Mouse (Mus musculus): ENCODE measurements around the gene Nipa1.

DNA sequence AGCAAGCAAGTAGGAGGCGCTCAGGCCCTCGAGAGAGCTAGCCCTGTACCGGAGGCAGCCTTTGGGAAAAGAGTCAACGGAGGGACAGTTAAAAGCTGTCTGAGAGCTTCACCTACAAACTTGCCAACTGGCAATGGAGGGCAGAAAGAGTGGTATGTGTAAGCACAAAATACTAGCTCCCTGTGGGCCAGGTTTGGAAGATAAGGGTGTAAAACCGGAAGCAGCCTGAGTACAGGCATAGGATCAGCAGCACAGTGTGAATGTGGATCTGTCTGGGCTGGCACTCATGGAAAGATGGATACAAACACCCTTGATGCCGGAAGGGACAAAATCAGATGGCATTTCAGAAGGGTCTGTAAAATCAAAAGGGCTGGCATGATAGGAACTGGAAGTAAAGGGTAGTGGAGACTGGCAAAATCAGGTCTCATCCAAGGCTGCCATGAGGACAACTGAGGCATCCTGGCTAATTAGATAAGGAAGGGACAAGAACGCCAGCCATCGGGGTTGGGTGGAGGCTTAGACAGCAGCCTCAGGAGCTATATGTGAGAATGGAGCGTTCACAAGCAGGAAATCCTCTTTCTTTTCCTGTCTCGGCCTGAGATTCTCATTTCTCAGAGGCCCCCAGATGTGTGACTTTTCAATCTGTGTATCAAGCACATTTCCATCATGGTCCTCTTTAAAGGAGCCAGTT is 37.6 kb downstream of the Nipa1 start:
- TF ChIP-seq POLR2A (IDR thresholded peaks at IDR 0.05; ENCODE audit: borderline replicate concordance, extremely low read depth, low read depth, low read length): no peak
- TF ChIP-seq CTCF (IDR thresholded peaks at IDR 0.05; ENCODE audit: insufficient read depth, low read length): no peak

All from lung, adult 2 months (tissue).